Mouse (Mus musculus) MEL (cell line): ENCODE results near the gene Zdhhc8. TPM values are rescaled to one million over a fixed set of nuclear protein-coding genes. Genes with fewer than 3 reads are reported as not detected.

Experiments
- DNase-seq: peaks from one replicate; pipeline ENCODE4 v3.0.0; 2011; ENCODE audit warnings: low read depth, low spot score
- H3K27ac ChIP-seq: 2 replicates; pipeline ENCODE4 v1.5.1; 2012; ENCODE audit warnings: low read depth, mild to moderate bottlenecking, control low read depth, low read length, moderate library complexity; ENCODE audit not compliant: control insufficient read depth
- H3K27me3 ChIP-seq, 2 experiments: fragments of 150-350 bp in 1 of 2; sonication (generic) in 1 of 2; 2 replicates each; pipeline ENCODE4 v1.6.1; 2012; ENCODE audit warnings: low read length in 2 of 2, mild to moderate bottlenecking in 2 of 2, improper control_type of control experiment in 1 of 2, moderate library complexity in 1 of 2; ENCODE audit not compliant: insufficient read depth in 2 of 2, control insufficient read depth in 1 of 2
- H3K36me3 ChIP-seq, 2 experiments: 2 replicates each; pipeline ENCODE4 v1.6.1; 2012 to 2014; ENCODE audit warnings: low read length in 2 of 2, improper control_type of control experiment in 1 of 2, inconsistent platforms in 1 of 2, mild to moderate bottlenecking in 1 of 2; ENCODE audit not compliant: insufficient read depth in 2 of 2, control insufficient read depth in 1 of 2
- H3K4me1 ChIP-seq, 2 experiments: fragments of 150-350 bp in 1 of 2; sonication (generic) in 1 of 2; 2 replicates each; pipeline ENCODE4 v1.6.1; 2012; ENCODE audit warnings: low read length in 2 of 2, improper control_type of control experiment in 1 of 2, mild to moderate bottlenecking in 1 of 2; ENCODE audit not compliant: insufficient read depth in 2 of 2, control insufficient read depth in 1 of 2
- H3K4me3 ChIP-seq, 2 experiments: fragments of 150-350 bp in 1 of 2; sonication (generic) in 1 of 2; 2 replicates each; pipeline ENCODE4 v1.5.1; 2012; ENCODE audit warnings: low read depth in 2 of 2, low read length in 2 of 2, mild to moderate bottlenecking in 2 of 2, moderate library complexity in 2 of 2, control low read depth in 1 of 2, improper control_type of control experiment in 1 of 2; ENCODE audit not compliant: control insufficient read depth in 1 of 2, insufficient read depth in 1 of 2
- H3K79me2 ChIP-seq: 2 replicates; pipeline ENCODE4 v1.6.1; 2012; ENCODE audit warnings: mild to moderate bottlenecking, low read length, moderate library complexity; ENCODE audit not compliant: control insufficient read depth, poor library complexity, insufficient read depth
- H3K9ac ChIP-seq: 2 replicates; pipeline ENCODE4 v1.6.1; 2012; ENCODE audit warnings: low read depth, mild to moderate bottlenecking, control low read depth, low read length, moderate library complexity; ENCODE audit not compliant: control insufficient read depth, poor library complexity, severe bottlenecking
- H3K9me3 ChIP-seq: fragments of 150-350 bp; sonication (generic); replicated peaks from 2 replicates; pipeline ENCODE4 v1.6.1; 2012; ENCODE audit warnings: mild to moderate bottlenecking, low read length, improper control_type of control experiment, moderate library complexity; ENCODE audit not compliant: insufficient read depth
- CHD2 ChIP-seq: IDR thresholded peaks from 2 replicates; pipeline ENCODE4 v1.6.1; 2011; ENCODE audit warnings: low read length, improper control_type of control experiment
- CTCF ChIP-seq, 3 experiments: IDR thresholded peaks in 2 of 3; conservative IDR thresholded peaks in 1 of 3; 2 replicates each; pipeline ENCODE4 v1.5.1; 2011 to 2012; ENCODE audit warnings: low read length in 3 of 3, low read depth in 2 of 3, mild to moderate bottlenecking in 2 of 3, improper control_type of control experiment in 1 of 3, inconsistent platforms in 1 of 3, mixed read lengths in 1 of 3, moderate library complexity in 1 of 3; ENCODE audit not compliant: control insufficient read depth in 1 of 3, insufficient read depth in 1 of 3, poor library complexity in 1 of 3, severe bottlenecking in 1 of 3
- EP300 ChIP-seq, 2 experiments: IDR thresholded peaks; 2 replicates each; pipeline ENCODE4 v1.6.1; 2011; ENCODE audit warnings: improper control_type of control experiment in 2 of 2, low read length in 2 of 2, low read depth in 1 of 2, mild to moderate bottlenecking in 1 of 2
- GATA1 ChIP-seq: IDR thresholded peaks from 2 replicates; pipeline ENCODE4 v1.6.1; 2011; ENCODE audit warnings: low read depth, low read length, improper control_type of control experiment
- POLR2A ChIP-seq, 2 experiments: IDR thresholded peaks; 2 replicates each; pipeline ENCODE4 v1.6.1; 2011 to 2012; ENCODE audit warnings: low read length in 2 of 2, mild to moderate bottlenecking in 2 of 2, control low read depth in 1 of 2, improper control_type of control experiment in 1 of 2, low read depth in 1 of 2, moderate library complexity in 1 of 2; ENCODE audit not compliant: control insufficient read depth in 1 of 2, insufficient read depth in 1 of 2, poor library complexity in 1 of 2
- POLR2AphosphoS2 ChIP-seq: IDR thresholded peaks from 2 replicates; pipeline ENCODE4 v1.6.1; 2011; ENCODE audit warnings: low read length, improper control_type of control experiment
- RCOR1 ChIP-seq: IDR thresholded peaks from 2 replicates; pipeline ENCODE4 v1.6.1; 2012; ENCODE audit warnings: low read depth, mild to moderate bottlenecking, inconsistent platforms, low read length, improper control_type of control experiment
- SIN3A ChIP-seq: IDR thresholded peaks from 2 replicates; pipeline ENCODE4 v1.6.1; 2012; ENCODE audit warnings: low read length, improper control_type of control experiment, inconsistent platforms
- SMC3 ChIP-seq: IDR thresholded peaks from 2 replicates; pipeline ENCODE4 v1.6.1; 2011; ENCODE audit warnings: low read depth, low read length, improper control_type of control experiment
- ZNF384 ChIP-seq: IDR thresholded peaks from 2 replicates; pipeline ENCODE4 v1.6.1; 2012; ENCODE audit warnings: low read depth, mild to moderate bottlenecking, inconsistent platforms, low read length, improper control_type of control experiment
- polyA plus RNA-seq, 2 experiments: library from polyadenylated mRNA; stranded (reverse) in 1 of 2; unstranded in 1 of 2; fragments of >175 nt in 1 of 2; fragments of >200 nt in 1 of 2; gene quantifications; 2 replicates each; pipeline versions ENCODE4 v1.2.1 to v1.2.4; 2012; ENCODE audit warnings: low replicate concordance in 2 of 2, low read depth in 1 of 2; ENCODE audit not compliant: insufficient read length in 2 of 2, insufficient read depth in 1 of 2, missing spikeins in 1 of 2
- total RNA-seq: library from RNA; depleted of rRNA; stranded (reverse); fragments of 300-350 nt; gene quantifications from 2 replicates; pipeline ENCODE4 v1.2.3, GENCODE M21; 2012

Zdhhc8 gene
- total and polyA plus RNA-seq, 3 experiments: 9.6 to 33.2 TPM; not detected in 1

GRCm38 (mm10) chr16:18268182-18268581 lies 33.2 kb upstream of the Zdhhc8 start:
- H3K4me3 ChIP-seq: no peak overlapping the region
- peaks cover 23 to 62% of the 10 kb centered on the region in 2 experiments for H3K36me3 ChIP-seq
- no peaks in the 10 kb centered on the region for H3K9me3 ChIP-seq
- no peak overlapping the region for H3K9ac ChIP-seq
- H3K27me3 ChIP-seq: no peaks in the 10 kb centered on the region
- peaks cover 4 to 15% of the 10 kb centered on the region in 2 experiments; a peak in 3 of 4 replicates for H3K4me1 ChIP-seq
- TF ChIP-seq CTCF (IDR thresholded peaks at IDR 0.05 in 2 of 3, conservative IDR thresholded peaks at IDR 0.05 in 1 of 3; ENCODE audit: control insufficient read depth in 1 of 3, insufficient read depth in 1 of 3, low read depth in 2 of 3, low read length in 3 of 3, poor library complexity in 1 of 3, severe bottlenecking in 1 of 3) (peak in 2 of 3 experiments; percentile 42 to 43; a peak in 4 of 6 replicates), CHD2 (no peak)
- no peaks in the 10 kb centered on the region for H3K79me2 ChIP-seq
- H3K27ac ChIP-seq: no peak overlapping the region
- peak; percentile 64 for DNase-seq

GRCm38 (mm10) chr16:18265024-18265423 lies 30.1 kb upstream of the Zdhhc8 start:
- DNase-seq: peak; percentile 59
- H3K9ac ChIP-seq: no peak overlapping the region
- H3K4me3 ChIP-seq: no peak overlapping the region
- peak; percentile 23 to 55; a peak in 2 of 4 replicates for TF ChIP-seq EP300 (IDR thresholded peaks at IDR 0.05; ENCODE audit: low read depth in 1 of 2, low read length in 2 of 2)
- TF ChIP-seq RCOR1: no peak
- peak; percentile 36; the same call in 1 of the 2 replicates for TF ChIP-seq SIN3A
- peak; percentile 55; the same call in 1 of the 2 replicates for TF ChIP-seq GATA1
- peak; percentile 84 for TF ChIP-seq ZNF384
- peaks cover 4 to 15% of the 10 kb centered on the region in 2 experiments; a peak in 3 of 4 replicates for H3K4me1 ChIP-seq
- H3K9me3 ChIP-seq: no peaks in the 10 kb centered on the region
- H3K36me3 ChIP-seq: peaks cover 23 to 50% of the 10 kb centered on the region in 2 experiments
- no peak overlapping the region; the same call in 1 of the 2 replicates for H3K27ac ChIP-seq
- H3K79me2 ChIP-seq: no peaks in the 10 kb centered on the region
- H3K27me3 ChIP-seq: no peaks in the 10 kb centered on the region

- TF ChIP-seq POLR2A (IDR thresholded peaks at IDR 0.05; ENCODE audit: control insufficient read depth in 1 of 2, insufficient read depth in 1 of 2, low read depth in 1 of 2, low read length in 2 of 2, poor library complexity in 1 of 2) (peak in 1 of 2 experiments; percentile 28; a peak in 1 of 4 replicates), POLR2AphosphoS2 (no peak), SMC3 (no peak)
- peaks cover 4 to 38% of the 10 kb centered on the region in 2 experiments; a peak in 3 of 4 replicates for H3K36me3 ChIP-seq
- H3K27me3 ChIP-seq: no peaks in the 10 kb centered on the region
- no peak for DNase-seq
- no peak within 1 kb of the TSS for H3K9ac ChIP-seq
- no peak within 1 kb of the TSS for H3K4me3 ChIP-seq
- no peak within 1 kb of the TSS for H3K27ac ChIP-seq
- no peaks in the 10 kb centered on the region for H3K9me3 ChIP-seq
- no peaks in the 10 kb centered on the region for H3K4me1 ChIP-seq
- no peaks in the 10 kb centered on the region for H3K79me2 ChIP-seq
These were observed 23.3 kb upstream of the Zdhhc8 start, which contains the start of gene Gm49776 for GRCm38 (mm10) chr16:18258221-18258620. Gm49776 (minus strand) TSS chr16:18258321.
